Mouse (Mus musculus): ENCODE measurements around the gene Ddo.

DNA sequence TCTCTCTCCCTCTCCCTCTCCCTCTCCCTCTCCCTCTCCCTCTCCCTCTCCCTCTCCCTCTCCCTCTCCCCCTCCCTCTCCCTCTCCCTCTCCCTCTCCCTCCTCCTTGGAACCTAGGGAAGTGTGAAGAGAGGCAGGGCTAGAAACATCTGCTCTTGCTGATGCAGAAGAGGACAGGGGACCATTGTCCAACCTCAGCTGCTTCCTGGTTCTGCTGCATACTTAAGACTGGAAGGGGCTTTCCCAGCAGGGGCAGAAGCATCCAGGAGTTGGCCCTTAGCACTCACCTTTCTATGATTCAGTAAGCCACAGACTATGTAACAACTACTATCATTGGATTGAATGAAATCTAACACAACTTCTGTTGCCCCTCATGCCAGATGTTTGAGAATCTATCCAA, 38.8 kb downstream of the Ddo start:
- TF ChIP-seq POLR2A (IDR thresholded peaks at IDR 0.05; ENCODE audit: low read depth, low read length) = no peak
- TF ChIP-seq CTCF (IDR thresholded peaks at IDR 0.05; ENCODE audit: extremely low read depth, insufficient read length, insufficient replicate concordance, low read depth, low read length) = no peak
